Mouse (Mus musculus): ENCODE data around the gene Bbx.

The Bbx gene

GRCm38 (mm10) chr16:50149606-50150005 is 282.6 kb downstream of the Bbx start:
- DNase-seq = no peak

DNA sequence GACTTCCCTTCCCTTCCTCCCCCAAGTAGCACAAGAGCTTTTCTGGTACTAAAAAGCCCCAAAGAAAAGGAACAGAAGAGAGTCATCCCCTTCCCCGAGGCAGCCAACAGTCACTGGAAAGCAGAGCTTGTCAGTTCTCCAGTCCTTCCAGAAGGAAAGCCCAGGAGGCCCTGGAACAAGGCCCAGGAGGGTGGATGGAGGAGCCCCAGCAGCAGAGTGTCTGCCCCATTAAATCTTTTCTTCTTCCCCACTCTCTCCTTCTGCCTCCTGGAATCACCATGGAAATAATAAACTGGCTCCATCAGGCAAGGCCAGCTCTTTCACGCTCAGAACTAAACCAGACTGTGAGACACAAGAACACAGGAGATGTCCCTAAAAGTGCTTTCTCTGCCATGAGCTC is 284.3 kb downstream of the Bbx start:
- DNase-seq = no peak
